Mouse (Mus musculus): ENCODE measurements around the gene Krtap20-2. TPM values are rescaled to one million over a fixed set of nuclear protein-coding genes. Genes with fewer than 3 reads are reported as not detected.
"Not testable (repeated sequence)": the region's sequence is repeated elsewhere in the genome, so short reads cannot be mapped to it uniquely, and the experiment has no call there.

The Krtap20-2 gene
- total RNA-seq (2014; rRNA removed) (not detected in 2 replicates), polyA plus RNA-seq (2012; rRNA removed) (not detected in 2 replicates)

DNA sequence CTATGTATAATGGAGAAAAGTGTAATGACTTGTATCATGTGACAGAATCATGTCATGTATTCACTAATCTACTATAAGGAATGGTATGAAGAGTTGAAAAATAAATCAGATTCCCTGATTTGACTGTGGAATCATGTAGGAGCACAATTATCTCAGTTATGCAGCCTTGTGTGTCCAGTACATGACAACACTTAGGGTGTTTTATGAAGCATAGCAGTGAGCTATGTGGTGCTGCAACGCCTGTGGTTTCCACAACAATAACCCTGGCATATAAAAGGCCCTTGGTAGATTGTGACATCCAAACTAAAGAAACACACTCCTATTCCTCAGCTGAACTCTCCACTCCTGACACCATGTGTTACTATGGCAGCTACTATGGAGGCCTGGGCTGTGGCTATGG is at the start of gene Krtap20-2:
TSS of gene Krtap20-2 (plus strand) at position 301 of the 400 bp plus-strand sequence.
- Histone ChIP-seq H3K4me1 (ENCODE audit: control insufficient read depth, insufficient read depth, low read length) (no peaks in the 10 kb centered on the region), H3K36me3 (ENCODE audit: control insufficient read depth, insufficient read depth, low read length) (no peaks in the 10 kb centered on the region), H3K27ac (replicated peaks; ENCODE audit: insufficient read depth, low read depth, low read length) (no peak within 1 kb of the TSS), H3K27me3 (ENCODE audit: control insufficient read depth, insufficient read depth, low read length) (no peaks in the 10 kb centered on the region), H3K9ac (ENCODE audit: low read depth, low read length) (no peak within 1 kb of the TSS), H3K4me3 (ENCODE audit: insufficient read depth, low read depth, low read length) (no peak within 1 kb of the TSS), H3K79me2 (ENCODE audit: control insufficient read depth, insufficient read depth, low read length) (no peaks in the 10 kb centered on the region)
- WGBS = 48% methylated on average over 1 of the region's 1 CpGs
- DNase-seq (ENCODE audit: extremely low read depth, low read depth, low spot score) = no peak
- TF ChIP-seq POLR2A (IDR thresholded peaks at IDR 0.05; ENCODE audit: extremely low read depth, insufficient read depth, low read length) = no peak
- TF ChIP-seq CTCF (IDR thresholded peaks at IDR 0.05; ENCODE audit: low read depth, low read length) = no peak

DNA sequence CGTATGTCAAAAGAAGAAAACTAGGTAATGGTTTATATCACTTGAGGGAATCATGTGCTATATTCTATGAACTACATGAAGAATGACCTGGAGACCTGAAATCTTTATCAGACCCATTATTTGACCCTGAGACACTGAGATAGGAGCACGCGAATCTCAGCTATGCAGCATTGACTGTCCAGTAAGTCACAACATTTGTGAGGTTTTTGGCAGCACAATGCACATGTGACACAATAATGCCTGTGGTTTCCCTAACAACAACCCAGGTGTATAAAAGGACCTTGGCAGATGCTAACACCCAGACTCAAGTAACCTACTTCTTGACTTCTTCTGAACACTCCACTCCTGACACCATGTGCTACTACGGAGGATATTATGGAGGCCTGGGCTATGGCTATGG is 48.0 kb upstream of the Krtap20-2 start, which contains the start of gene Gm9789:
TSS of gene Gm9789 (plus strand) at position 301 of the 400 bp plus-strand sequence.
- H3K4me3 ChIP-seq (ENCODE audit: insufficient read depth, low read depth, low read length) = no peak within 1 kb of the TSS
- TF ChIP-seq CTCF (IDR thresholded peaks at IDR 0.05; ENCODE audit: low read depth, low read length) (no peak), POLR2A (IDR thresholded peaks at IDR 0.05; ENCODE audit: extremely low read depth, insufficient read depth, low read length) (no peak)
- H3K9ac ChIP-seq (ENCODE audit: low read depth, low read length) = no peak within 1 kb of the TSS
- no peaks in the 10 kb centered on the region for H3K79me2 ChIP-seq (ENCODE audit: control insufficient read depth, insufficient read depth, low read length)
- H3K4me1 ChIP-seq (ENCODE audit: control insufficient read depth, insufficient read depth, low read length) = no peaks in the 10 kb centered on the region
- no peak for DNase-seq (ENCODE audit: extremely low read depth, low read depth, low spot score)
- WGBS = 77% methylated on average over 4 of the region's 4 CpGs
- H3K27me3 ChIP-seq (ENCODE audit: control insufficient read depth, insufficient read depth, low read length) = no peaks in the 10 kb centered on the region
- H3K27ac ChIP-seq (replicated peaks; ENCODE audit: insufficient read depth, low read depth, low read length) = no peak within 1 kb of the TSS
- no peaks in the 10 kb centered on the region for H3K36me3 ChIP-seq (ENCODE audit: control insufficient read depth, insufficient read depth, low read length)

DNA sequence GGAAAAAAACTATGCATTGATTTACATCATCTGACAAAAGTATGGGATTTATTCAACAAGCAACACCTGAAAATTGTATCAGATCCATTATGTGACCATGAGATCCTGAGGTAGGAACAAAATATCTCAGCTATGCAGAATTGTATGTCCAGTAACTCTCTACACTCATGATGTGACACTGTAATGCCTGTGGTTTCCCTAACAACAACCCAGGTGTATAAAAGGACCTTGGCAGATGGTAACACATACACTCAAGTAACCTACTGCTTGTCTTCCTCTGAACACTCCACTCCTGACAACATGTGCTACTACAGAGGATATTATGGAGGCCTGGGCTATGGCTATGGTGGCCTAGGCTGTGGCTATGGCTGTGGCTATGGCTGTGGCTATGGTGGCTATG is 36.5 kb upstream of the Krtap20-2 start, which contains the start of gene Gm7735:
TSS of gene Gm7735 (plus strand) at position 301 of the 400 bp plus-strand sequence.
- H3K4me3 ChIP-seq (ENCODE audit: insufficient read depth, low read depth, low read length); H3K79me2 ChIP-seq (ENCODE audit: control insufficient read depth, insufficient read depth, low read length); H3K9ac ChIP-seq (ENCODE audit: low read depth, low read length); H3K27me3 ChIP-seq (ENCODE audit: control insufficient read depth, insufficient read depth, low read length); DNase-seq (ENCODE audit: extremely low read depth, low read depth, low spot score); H3K36me3 ChIP-seq (ENCODE audit: control insufficient read depth, insufficient read depth, low read length); H3K27ac ChIP-seq (replicated peaks; ENCODE audit: insufficient read depth, low read depth, low read length); H3K4me1 ChIP-seq (ENCODE audit: control insufficient read depth, insufficient read depth, low read length): not testable (repeated sequence)

DNA sequence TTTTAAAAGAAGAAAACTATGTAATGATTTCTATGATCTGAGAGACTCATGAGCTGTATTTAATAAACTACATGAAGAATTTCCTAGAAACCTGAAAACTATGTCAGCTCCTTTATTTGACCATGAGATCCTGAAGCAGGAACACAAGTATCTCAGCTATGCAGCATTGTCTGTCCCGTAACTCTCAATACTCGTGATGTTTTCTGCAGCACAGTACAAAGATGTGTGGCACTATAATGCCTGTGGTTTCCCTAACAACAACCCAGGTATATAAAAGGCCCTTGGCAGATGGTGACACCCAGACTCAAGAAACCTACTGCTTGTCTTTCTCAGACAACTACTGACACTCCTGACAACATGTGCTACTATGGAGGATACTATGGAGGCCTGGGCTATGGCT is 31.2 kb upstream of the Krtap20-2 start, which contains the start of gene 1110057P08Rik:
TSS of gene 1110057P08Rik (plus strand) at position 301 of the 400 bp plus-strand sequence.
- no peak within 1 kb of the TSS for H3K4me3 ChIP-seq (ENCODE audit: insufficient read depth, low read depth, low read length)
- 59% methylated on average over 2 of the region's 2 CpGs for WGBS
- TF ChIP-seq CTCF (IDR thresholded peaks at IDR 0.05; ENCODE audit: low read depth, low read length) (no peak), POLR2A (IDR thresholded peaks at IDR 0.05; ENCODE audit: extremely low read depth, insufficient read depth, low read length) (no peak)
- no peak for DNase-seq (ENCODE audit: extremely low read depth, low read depth, low spot score)
- H3K27me3 ChIP-seq (ENCODE audit: control insufficient read depth, insufficient read depth, low read length) = no peaks in the 10 kb centered on the region
- H3K9ac ChIP-seq (ENCODE audit: low read depth, low read length) = no peak within 1 kb of the TSS
- no peaks in the 10 kb centered on the region for H3K36me3 ChIP-seq (ENCODE audit: control insufficient read depth, insufficient read depth, low read length)
- H3K4me1 ChIP-seq (ENCODE audit: control insufficient read depth, insufficient read depth, low read length) = no peaks in the 10 kb centered on the region
- no peak within 1 kb of the TSS for H3K27ac ChIP-seq (replicated peaks; ENCODE audit: insufficient read depth, low read depth, low read length)
- no peaks in the 10 kb centered on the region for H3K79me2 ChIP-seq (ENCODE audit: control insufficient read depth, insufficient read depth, low read length)

DNA sequence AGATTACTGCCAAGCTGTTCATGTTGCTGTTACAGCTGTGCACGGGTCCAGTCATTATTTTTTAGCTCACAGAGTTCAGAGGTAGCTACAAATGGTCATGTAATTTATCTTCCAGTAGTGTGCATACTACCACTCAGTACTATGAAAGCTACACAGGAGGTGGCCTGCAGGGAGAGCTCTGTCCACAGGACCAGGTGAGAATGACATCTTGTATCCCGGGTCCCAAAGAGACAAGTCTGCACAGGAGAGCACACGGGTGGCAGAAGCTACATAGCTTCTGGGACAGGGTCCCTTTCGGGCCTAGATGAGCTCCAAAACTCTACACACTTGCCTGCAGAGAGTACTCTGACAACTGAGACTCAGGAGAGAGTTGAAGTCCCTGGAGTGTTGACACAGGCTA is 17.0 kb upstream of the Krtap20-2 start:
- Histone ChIP-seq H3K36me3 (ENCODE audit: control insufficient read depth, insufficient read depth, low read length) (no peaks in the 10 kb centered on the region), H3K27ac (replicated peaks; ENCODE audit: insufficient read depth, low read depth, low read length) (no peak overlapping the region), H3K79me2 (ENCODE audit: control insufficient read depth, insufficient read depth, low read length) (no peaks in the 10 kb centered on the region), H3K4me3 (ENCODE audit: insufficient read depth, low read depth, low read length) (no peak overlapping the region), H3K4me1 (ENCODE audit: control insufficient read depth, insufficient read depth, low read length) (no peaks in the 10 kb centered on the region), H3K9ac (ENCODE audit: low read depth, low read length) (no peak overlapping the region), H3K27me3 (ENCODE audit: control insufficient read depth, insufficient read depth, low read length) (no peaks in the 10 kb centered on the region)
- no peak for DNase-seq (ENCODE audit: extremely low read depth, low read depth, low spot score)
- WGBS = 71% methylated on average over 4 of the region's 4 CpGs
- TF ChIP-seq CTCF (IDR thresholded peaks at IDR 0.05; ENCODE audit: low read depth, low read length) = no peak
- TF ChIP-seq POLR2A (IDR thresholded peaks at IDR 0.05; ENCODE audit: extremely low read depth, insufficient read depth, low read length) = no peak

Other genes with a start within 250 kb of the Krtap20-2 start
- not detected in 2 replicates for gene Krtap16-3, start 243.0 kb upstream of the Krtap20-2 start, total RNA-seq (2014; rRNA removed)
- not detected in 2 replicates for gene Krtap16-3, start 243.0 kb upstream of the Krtap20-2 start, polyA plus RNA-seq (2012; rRNA removed)
- gene Krtap22-2, start 195.1 kb upstream of the Krtap20-2 start, total RNA-seq (2014; rRNA removed) = not detected in 2 replicates
- gene Krtap22-2, start 195.1 kb upstream of the Krtap20-2 start, polyA plus RNA-seq (2012; rRNA removed) = not detected in 2 replicates
- gene Gm10229, start 190.6 kb upstream of the Krtap20-2 start, total RNA-seq (2014; rRNA removed) = not detected in 2 replicates
- not detected in 2 replicates for gene Gm10229, start 190.6 kb upstream of the Krtap20-2 start, polyA plus RNA-seq (2012; rRNA removed)
- gene Krtap6-1, start 174.2 kb upstream of the Krtap20-2 start, total RNA-seq (2014; rRNA removed) = not detected in 2 replicates
- not detected in 2 replicates for gene Krtap6-1, start 174.2 kb upstream of the Krtap20-2 start, polyA plus RNA-seq (2012; rRNA removed)
- gene Gm10228, start 164.4 kb upstream of the Krtap20-2 start, total RNA-seq (2014; rRNA removed) = not detected in 2 replicates
- not detected in 2 replicates for gene Gm10228, start 164.4 kb upstream of the Krtap20-2 start, polyA plus RNA-seq (2012; rRNA removed)
- not detected in 2 replicates for gene Krtap6-5, start 158.0 kb upstream of the Krtap20-2 start, total RNA-seq (2014; rRNA removed)
- not detected in 2 replicates for gene Krtap6-5, start 158.0 kb upstream of the Krtap20-2 start, polyA plus RNA-seq (2012; rRNA removed)
- gene 1110025L11Rik, start 141.9 kb upstream of the Krtap20-2 start, total RNA-seq (2014; rRNA removed) = not detected in 2 replicates
- gene 1110025L11Rik, start 141.9 kb upstream of the Krtap20-2 start, polyA plus RNA-seq (2012; rRNA removed) = not detected in 2 replicates
- gene Krtap6-3, start 121.8 kb upstream of the Krtap20-2 start, total RNA-seq (2014; rRNA removed) = not detected in 2 replicates
- not detected in 2 replicates for gene Krtap6-3, start 121.8 kb upstream of the Krtap20-2 start, polyA plus RNA-seq (2012; rRNA removed)
- not detected in 2 replicates for gene Gm6358, start 65.0 kb upstream of the Krtap20-2 start, total RNA-seq (2014; rRNA removed)
- gene Gm6358, start 65.0 kb upstream of the Krtap20-2 start, polyA plus RNA-seq (2012; rRNA removed) = not detected in 2 replicates
- not detected in 2 replicates for gene Gm10061, start 54.8 kb upstream of the Krtap20-2 start, total RNA-seq (2014; rRNA removed)
- not detected in 2 replicates for gene Gm10061, start 54.8 kb upstream of the Krtap20-2 start, polyA plus RNA-seq (2012; rRNA removed)
- gene Gm9789, start 47.9 kb upstream of the Krtap20-2 start, total RNA-seq (2014; rRNA removed) = not detected in 2 replicates
- not detected in 2 replicates for gene Gm9789, start 47.9 kb upstream of the Krtap20-2 start, polyA plus RNA-seq (2012; rRNA removed)
- not detected in 2 replicates for gene Gm7735, start 36.4 kb upstream of the Krtap20-2 start, total RNA-seq (2014; rRNA removed)
- gene Gm7735, start 36.4 kb upstream of the Krtap20-2 start, polyA plus RNA-seq (2012; rRNA removed) = not detected in 2 replicates
- not detected in 2 replicates for gene 1110057P08Rik, start 31.1 kb upstream of the Krtap20-2 start, total RNA-seq (2014; rRNA removed)
- not detected in 2 replicates for gene 1110057P08Rik, start 31.1 kb upstream of the Krtap20-2 start, polyA plus RNA-seq (2012; rRNA removed)
- not detected in 2 replicates for gene Krtap21-1, start 198.0 kb downstream of the Krtap20-2 start, total RNA-seq (2014; rRNA removed)
- not detected in 2 replicates for gene Krtap21-1, start 198.0 kb downstream of the Krtap20-2 start, polyA plus RNA-seq (2012; rRNA removed)
- not detected in 2 replicates for gene Krtap6-2, start 214.2 kb downstream of the Krtap20-2 start, total RNA-seq (2014; rRNA removed)
- not detected in 2 replicates for gene Krtap6-2, start 214.2 kb downstream of the Krtap20-2 start, polyA plus RNA-seq (2012; rRNA removed)

Measured in liver, adult 2 months (tissue).